Mouse (Mus musculus): ENCODE results near the gene Celf2. TPM values are rescaled to one million over a fixed set of nuclear protein-coding genes. Genes with fewer than 3 reads are reported as not detected.

Gene Celf2
- polyA plus RNA-seq, 1 experiment from 2014 or later, result 68.8 TPM

- Histone ChIP-seq H3K4me3 (ENCODE audit: low read depth, low read length) (no peak overlapping the region), H3K9ac (ENCODE audit: low read depth, low read length) (no peak overlapping the region), H3K4me1 (ENCODE audit: control insufficient read depth, insufficient read depth, low read length) (no peaks in the 10 kb centered on the region), H3K36me3 (ENCODE audit: control insufficient read depth, insufficient read depth, low read length) (no peaks in the 10 kb centered on the region), H3K27ac (replicated peaks; ENCODE audit: low read depth, low read length) (no peak overlapping the region), H3K4me2 (ENCODE audit: low read depth, low read length) (no peak overlapping the region), H3K27me3 (replicated peaks; ENCODE audit: control insufficient read depth, insufficient read depth, low read length) (no peaks in the 10 kb centered on the region), H3K9me3 (ENCODE audit: control insufficient read depth, low read length) (no peaks in the 10 kb centered on the region)
- 0 out of 2 replicates have a peak, but pooled peaks have one; percentile 67 for ATAC-seq (ENCODE audit: low read depth)
- DNase-seq (ENCODE audit: low spot score), result peak; percentile 49
- WGBS, result 13% methylated on average over 2 of the region's 2 CpGs
Observed at GRCm38 (mm10) chr2:7115801-7116200, 393.6 kb downstream of the Celf2 start.

- no peak overlapping the region for H3K4me2 ChIP-seq (ENCODE audit: low read depth, low read length)
- WGBS, result 71% methylated on average over 3 of the region's 3 CpGs
- no peaks in the 10 kb centered on the region for H3K4me1 ChIP-seq (ENCODE audit: control insufficient read depth, insufficient read depth, low read length)
- no peaks in the 10 kb centered on the region for H3K36me3 ChIP-seq (ENCODE audit: control insufficient read depth, insufficient read depth, low read length)
- no peak overlapping the region for H3K27ac ChIP-seq (replicated peaks; ENCODE audit: low read depth, low read length)
- ATAC-seq (ENCODE audit: low read depth), result no peak
- H3K9ac ChIP-seq (ENCODE audit: low read depth, low read length), result no peak overlapping the region
- H3K4me3 ChIP-seq (ENCODE audit: low read depth, low read length), result no peak overlapping the region
- no peaks in the 10 kb centered on the region for H3K27me3 ChIP-seq (replicated peaks; ENCODE audit: control insufficient read depth, insufficient read depth, low read length)
- DNase-seq (ENCODE audit: low spot score), result no peak
- no peaks in the 10 kb centered on the region for H3K9me3 ChIP-seq (ENCODE audit: control insufficient read depth, low read length)
Observed at GRCm38 (mm10) chr2:7115161-7115560, 394.2 kb downstream of the Celf2 start.

GRCm38 (mm10) chr2:7113738-7114137 is 395.6 kb downstream of the Celf2 start:
- H3K4me3 ChIP-seq (ENCODE audit: low read depth, low read length), result no peak overlapping the region
- no peak overlapping the region for H3K27ac ChIP-seq (replicated peaks; ENCODE audit: low read depth, low read length)
- H3K36me3 ChIP-seq (ENCODE audit: control insufficient read depth, insufficient read depth, low read length), result no peaks in the 10 kb centered on the region
- H3K4me2 ChIP-seq (ENCODE audit: low read depth, low read length), result no peak overlapping the region
- 79% methylated on average over 4 of the region's 4 CpGs for WGBS
- DNase-seq (ENCODE audit: low spot score) (no peak), ATAC-seq (ENCODE audit: low read depth) (no peak)
- H3K27me3 ChIP-seq (replicated peaks; ENCODE audit: control insufficient read depth, insufficient read depth, low read length), result no peaks in the 10 kb centered on the region
- no peaks in the 10 kb centered on the region for H3K4me1 ChIP-seq (ENCODE audit: control insufficient read depth, insufficient read depth, low read length)
- H3K9me3 ChIP-seq (ENCODE audit: control insufficient read depth, low read length), result no peaks in the 10 kb centered on the region
- H3K9ac ChIP-seq (ENCODE audit: low read depth, low read length), result no peak overlapping the region

GRCm38 (mm10) chr2:7112156-7112813 is 397.1 kb downstream of the Celf2 start:
- ATAC-seq (ENCODE audit: low read depth) (no peak), DNase-seq (ENCODE audit: low spot score) (no peak)
- Histone ChIP-seq H3K4me1 (ENCODE audit: control insufficient read depth, insufficient read depth, low read length) (no peaks in the 10 kb centered on the region), H3K9ac (ENCODE audit: low read depth, low read length) (no peak overlapping the region), H3K4me3 (ENCODE audit: low read depth, low read length) (no peak overlapping the region), H3K27me3 (replicated peaks; ENCODE audit: control insufficient read depth, insufficient read depth, low read length) (no peaks in the 10 kb centered on the region), H3K9me3 (ENCODE audit: control insufficient read depth, low read length) (no peaks in the 10 kb centered on the region), H3K36me3 (ENCODE audit: control insufficient read depth, insufficient read depth, low read length) (no peaks in the 10 kb centered on the region), H3K4me2 (ENCODE audit: low read depth, low read length) (no peak overlapping the region), H3K27ac (replicated peaks; ENCODE audit: low read depth, low read length) (no peak overlapping the region)
- WGBS, result 54% methylated on average over 4 of the region's 4 CpGs

GRCm38 (mm10) chr2:7093414-7093813 is 415.9 kb downstream of the Celf2 start:
- no peaks in the 10 kb centered on the region; the same call in 1 of the 2 replicates for H3K9me3 ChIP-seq (ENCODE audit: control insufficient read depth, low read length)

GRCm38 (mm10) chr2:7092641-7093040 is 416.7 kb downstream of the Celf2 start:
- Histone ChIP-seq H3K4me2 (ENCODE audit: low read depth, low read length) (no peak overlapping the region), H3K4me1 (ENCODE audit: control insufficient read depth, insufficient read depth, low read length) (peaks cover 9% of the 10 kb centered on the region), H3K27me3 (replicated peaks; ENCODE audit: control insufficient read depth, insufficient read depth, low read length) (no peaks in the 10 kb centered on the region), H3K27ac (replicated peaks; ENCODE audit: low read depth, low read length) (no peak overlapping the region), H3K4me3 (ENCODE audit: low read depth, low read length) (no peak overlapping the region), H3K9me3 (ENCODE audit: control insufficient read depth, low read length) (no peaks in the 10 kb centered on the region; the same call in 1 of the 2 replicates), H3K9ac (ENCODE audit: low read depth, low read length) (no peak overlapping the region), H3K36me3 (ENCODE audit: control insufficient read depth, insufficient read depth, low read length) (no peaks in the 10 kb centered on the region)
- DNase-seq (ENCODE audit: low spot score) (no peak), ATAC-seq (ENCODE audit: low read depth) (no peak)
- 92% methylated on average over 5 of the region's 5 CpGs for WGBS

More at GRCm38 (mm10) chr2:7093414-7093813, 415.9 kb downstream of the Celf2 start:
- Histone ChIP-seq H3K36me3 (ENCODE audit: control insufficient read depth, insufficient read depth, low read length) (no peaks in the 10 kb centered on the region), H3K9ac (ENCODE audit: low read depth, low read length) (no peak overlapping the region), H3K4me3 (ENCODE audit: low read depth, low read length) (no peak overlapping the region), H3K4me1 (ENCODE audit: control insufficient read depth, insufficient read depth, low read length) (peaks cover 8% of the 10 kb centered on the region), H3K27ac (replicated peaks; ENCODE audit: low read depth, low read length) (no peak overlapping the region), H3K4me2 (ENCODE audit: low read depth, low read length) (no peak overlapping the region), H3K27me3 (replicated peaks; ENCODE audit: control insufficient read depth, insufficient read depth, low read length) (no peaks in the 10 kb centered on the region)
- 39% methylated on average over 3 of the region's 3 CpGs for WGBS
- DNase-seq (ENCODE audit: low spot score), result no peak
- peak; percentile 54; the same call in 1 of the 2 replicates for ATAC-seq (ENCODE audit: low read depth)

- Histone ChIP-seq H3K4me2 (ENCODE audit: low read depth, low read length) (no peak overlapping the region), H3K27ac (replicated peaks; ENCODE audit: low read depth, low read length) (no peak overlapping the region), H3K36me3 (ENCODE audit: control insufficient read depth, insufficient read depth, low read length) (no peaks in the 10 kb centered on the region), H3K9ac (ENCODE audit: low read depth, low read length) (no peak overlapping the region), H3K4me1 (ENCODE audit: control insufficient read depth, insufficient read depth, low read length) (peaks cover 9% of the 10 kb centered on the region), H3K9me3 (ENCODE audit: control insufficient read depth, low read length) (no peaks in the 10 kb centered on the region; the same call in 1 of the 2 replicates), H3K4me3 (ENCODE audit: low read depth, low read length) (no peak overlapping the region), H3K27me3 (replicated peaks; ENCODE audit: control insufficient read depth, insufficient read depth, low read length) (no peaks in the 10 kb centered on the region)
- ATAC-seq (ENCODE audit: low read depth) (no peak), DNase-seq (ENCODE audit: low spot score) (no peak)
- WGBS, result 61% methylated on average over 1 of the region's 1 CpGs
Observed at GRCm38 (mm10) chr2:7090496-7090895, 418.9 kb downstream of the Celf2 start.

GRCm38 (mm10) chr2:7089069-7089834 is 420.1 kb downstream of the Celf2 start:
- H3K4me3 ChIP-seq (ENCODE audit: low read depth, low read length), result no peak overlapping the region
- H3K9me3 ChIP-seq (ENCODE audit: control insufficient read depth, low read length), result no peaks in the 10 kb centered on the region; the same call in 1 of the 2 replicates
- H3K9ac ChIP-seq (ENCODE audit: low read depth, low read length), result no peak overlapping the region
- ATAC-seq (ENCODE audit: low read depth), result peak; percentile 74
- no peak overlapping the region for H3K4me2 ChIP-seq (ENCODE audit: low read depth, low read length)
- WGBS, result 12% methylated on average over 7 of the region's 7 CpGs
- no peaks in the 10 kb centered on the region for H3K36me3 ChIP-seq (ENCODE audit: control insufficient read depth, insufficient read depth, low read length)
- H3K27me3 ChIP-seq (replicated peaks; ENCODE audit: control insufficient read depth, insufficient read depth, low read length), result no peaks in the 10 kb centered on the region
- peak; percentile 95 for DNase-seq (ENCODE audit: low spot score)
- H3K4me1 ChIP-seq (ENCODE audit: control insufficient read depth, insufficient read depth, low read length), result peaks cover 9% of the 10 kb centered on the region
- H3K27ac ChIP-seq (replicated peaks; ENCODE audit: low read depth, low read length), result peak overlapping the region; percentile 56

Data from embryonic facial prominence, embryonic 14.5 days (tissue).